Mouse (Mus musculus): ENCODE data around the gene Htr6. TPM values are rescaled to one million over a fixed set of nuclear protein-coding genes. Genes with fewer than 3 reads are reported as not detected.

The Htr6 gene
- polyA plus RNA-seq, 1 experiment, result 0.76 TPM

DNA sequence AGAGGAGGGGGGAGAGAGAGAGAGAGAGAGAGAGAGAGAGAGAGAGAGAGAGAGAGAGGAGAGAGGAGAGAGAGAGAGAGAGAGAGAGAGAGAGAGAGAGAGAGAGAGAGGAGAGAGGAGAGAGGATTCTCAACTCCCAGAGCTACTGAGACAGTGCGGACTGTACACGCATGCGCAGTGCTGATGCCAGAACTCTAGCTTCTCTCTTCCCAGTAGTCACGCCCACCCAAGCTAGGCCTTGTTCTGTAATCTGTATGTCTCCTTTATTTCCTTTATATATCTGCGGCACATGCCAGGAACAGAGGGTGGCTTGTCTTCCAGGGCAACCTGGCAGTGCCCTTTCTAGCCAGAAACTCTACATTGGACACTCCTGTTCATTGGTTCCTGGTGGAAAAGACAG lies 10.5 kb downstream of the Htr6 start:
- Histone ChIP-seq H3K4me1 (ENCODE audit: control insufficient read depth, insufficient read depth, insufficient read length, low read length) (peaks cover 3% of the 10 kb centered on the region; the same call in 1 of the 2 replicates), H3K27me3 (ENCODE audit: control insufficient read depth, insufficient read depth, low read length) (no peaks in the 10 kb centered on the region), H3K4me3 (ENCODE audit: low read depth, low read length) (no peak overlapping the region), H3K27ac (ENCODE audit: insufficient read depth, low read depth, low read length) (no peak overlapping the region), H3K36me3 (ENCODE audit: control insufficient read depth, insufficient read depth, low read length) (no peaks in the 10 kb centered on the region)
- 82% methylated on average over 5 of the region's 5 CpGs for WGBS
- no peak for TF ChIP-seq CTCF (IDR thresholded peaks at IDR 0.05; ENCODE audit: extremely low read depth, insufficient read length, insufficient replicate concordance, low read depth, low read length)
- no peak for TF ChIP-seq POLR2A (IDR thresholded peaks at IDR 0.05; ENCODE audit: low read depth, low read length)

DNA sequence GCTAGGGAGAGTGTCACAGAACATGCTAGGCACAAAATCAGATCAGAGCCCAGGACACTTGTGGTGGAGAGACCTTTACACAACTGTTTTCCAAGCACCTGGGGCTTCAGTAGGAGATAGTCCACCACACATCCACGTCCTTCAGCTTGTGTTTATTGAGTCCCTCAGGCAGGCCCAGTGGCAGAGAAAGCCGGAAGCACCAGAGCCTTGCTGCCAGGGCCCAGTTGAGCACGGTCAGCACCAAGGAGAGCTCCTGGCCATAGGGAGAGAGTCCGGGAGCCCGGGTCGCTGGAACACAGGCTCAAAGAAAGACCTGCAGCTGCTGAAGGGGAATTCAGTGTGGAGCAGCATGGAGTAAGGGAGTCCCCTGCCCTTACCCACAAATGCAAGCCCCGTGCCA lies 15.8 kb downstream of the Htr6 start:
- H3K4me1 ChIP-seq (ENCODE audit: control insufficient read depth, insufficient read depth, insufficient read length, low read length), result peaks cover 3% of the 10 kb centered on the region; the same call in 1 of the 2 replicates
- no peak overlapping the region for H3K4me3 ChIP-seq (ENCODE audit: low read depth, low read length)
- TF ChIP-seq CTCF (IDR thresholded peaks at IDR 0.05; ENCODE audit: extremely low read depth, insufficient read length, insufficient replicate concordance, low read depth, low read length), result no peak
- no peak for TF ChIP-seq POLR2A (IDR thresholded peaks at IDR 0.05; ENCODE audit: low read depth, low read length)
- no peak overlapping the region for H3K27ac ChIP-seq (ENCODE audit: insufficient read depth, low read depth, low read length)
- H3K27me3 ChIP-seq (ENCODE audit: control insufficient read depth, insufficient read depth, low read length), result no peaks in the 10 kb centered on the region
- peaks cover 20% of the 10 kb centered on the region for H3K36me3 ChIP-seq (ENCODE audit: control insufficient read depth, insufficient read depth, low read length)
- WGBS, result 14% methylated on average over 7 of the region's 7 CpGs

DNA sequence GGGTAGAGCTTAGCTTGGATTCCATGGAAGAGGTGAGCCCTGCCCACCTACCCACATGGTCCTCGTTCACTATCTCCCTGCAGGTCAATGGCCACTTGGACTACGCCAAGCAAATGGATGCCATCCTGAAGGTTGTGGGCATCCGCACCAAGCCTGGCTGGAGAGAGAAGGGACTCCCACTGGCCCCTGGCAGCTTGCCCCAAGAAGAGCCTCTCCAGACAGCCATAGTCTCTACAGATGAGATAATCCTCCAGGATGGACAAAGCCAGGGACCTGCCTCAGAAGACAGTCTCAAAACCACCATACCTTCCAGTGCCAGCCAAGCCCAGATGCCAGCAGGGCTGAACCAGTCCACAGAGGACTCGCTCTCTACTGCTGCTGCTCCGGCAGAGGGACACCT lies 17.3 kb downstream of the Htr6 start:
- TF ChIP-seq CTCF (IDR thresholded peaks at IDR 0.05; ENCODE audit: extremely low read depth, insufficient read length, insufficient replicate concordance, low read depth, low read length) (no peak), POLR2A (IDR thresholded peaks at IDR 0.05; ENCODE audit: low read depth, low read length) (no peak)
- Histone ChIP-seq H3K4me1 (ENCODE audit: control insufficient read depth, insufficient read depth, insufficient read length, low read length) (peaks cover 3% of the 10 kb centered on the region), H3K36me3 (ENCODE audit: control insufficient read depth, insufficient read depth, low read length) (peaks cover 26% of the 10 kb centered on the region), H3K4me3 (ENCODE audit: low read depth, low read length) (no peak overlapping the region), H3K27ac (ENCODE audit: insufficient read depth, low read depth, low read length) (no peak overlapping the region), H3K27me3 (ENCODE audit: control insufficient read depth, insufficient read depth, low read length) (no peaks in the 10 kb centered on the region)
- 92% methylated on average over 5 of the region's 5 CpGs for WGBS

DNA sequence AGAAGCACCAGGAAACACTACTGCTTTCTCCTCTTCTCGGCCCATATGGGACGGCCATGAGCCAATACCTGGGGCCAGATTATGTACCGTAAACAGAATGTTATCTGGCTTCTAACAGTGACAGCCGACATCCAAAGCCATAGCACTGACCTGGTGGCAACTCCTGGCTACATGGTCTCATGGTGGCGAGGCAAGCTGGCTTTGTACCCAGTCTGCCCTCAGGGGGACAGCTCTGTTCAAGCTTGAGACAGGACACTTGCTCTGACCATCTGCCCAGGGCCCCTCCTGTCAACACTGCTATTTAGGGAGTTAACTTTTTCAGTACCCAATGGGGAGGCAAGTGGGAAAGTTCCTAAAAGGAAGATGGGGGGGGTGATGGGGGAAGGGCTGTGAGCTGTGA lies 18.1 kb downstream of the Htr6 start:
- no peak overlapping the region for H3K4me3 ChIP-seq (ENCODE audit: low read depth, low read length)
- 76% methylated on average over 5 of the region's 5 CpGs for WGBS
- no peaks in the 10 kb centered on the region for H3K27me3 ChIP-seq (ENCODE audit: control insufficient read depth, insufficient read depth, low read length)
- no peak overlapping the region for H3K27ac ChIP-seq (ENCODE audit: insufficient read depth, low read depth, low read length)
- H3K4me1 ChIP-seq (ENCODE audit: control insufficient read depth, insufficient read depth, insufficient read length, low read length), result peaks cover 3% of the 10 kb centered on the region
- peaks cover 26% of the 10 kb centered on the region for H3K36me3 ChIP-seq (ENCODE audit: control insufficient read depth, insufficient read depth, low read length)
- TF ChIP-seq CTCF (IDR thresholded peaks at IDR 0.05; ENCODE audit: extremely low read depth, insufficient read length, insufficient replicate concordance, low read depth, low read length) (no peak), POLR2A (IDR thresholded peaks at IDR 0.05; ENCODE audit: low read depth, low read length) (no peak)

DNA sequence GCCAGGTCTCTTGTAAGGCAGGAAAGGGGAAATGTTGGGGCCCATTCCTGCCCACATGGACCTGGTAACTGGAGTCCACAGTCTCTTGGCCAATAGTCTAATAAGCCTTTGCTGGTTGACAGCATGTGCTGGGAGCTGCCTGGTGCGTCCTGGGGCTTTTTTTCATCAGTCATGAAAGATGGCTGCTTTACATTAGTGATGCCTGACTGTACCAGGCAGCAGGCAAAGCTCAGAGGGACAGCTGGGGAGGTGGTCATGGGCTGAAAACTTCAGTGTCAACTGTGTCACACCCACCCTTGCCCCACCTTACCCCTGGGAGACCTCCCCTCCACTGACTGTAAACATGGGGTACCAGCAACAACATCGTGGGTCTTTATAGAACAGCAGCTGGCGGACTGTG lies 19.6 kb downstream of the Htr6 start:
- Histone ChIP-seq H3K4me3 (ENCODE audit: low read depth, low read length) (no peak overlapping the region), H3K36me3 (ENCODE audit: control insufficient read depth, insufficient read depth, low read length) (peaks cover 26% of the 10 kb centered on the region), H3K27ac (ENCODE audit: insufficient read depth, low read depth, low read length) (no peak overlapping the region), H3K4me1 (ENCODE audit: control insufficient read depth, insufficient read depth, insufficient read length, low read length) (peaks cover 2% of the 10 kb centered on the region), H3K27me3 (ENCODE audit: control insufficient read depth, insufficient read depth, low read length) (no peaks in the 10 kb centered on the region)
- TF ChIP-seq POLR2A (IDR thresholded peaks at IDR 0.05; ENCODE audit: low read depth, low read length), result no peak
- TF ChIP-seq CTCF (IDR thresholded peaks at IDR 0.05; ENCODE audit: extremely low read depth, insufficient read length, insufficient replicate concordance, low read depth, low read length), result no peak
- 88% methylated on average over 3 of the region's 3 CpGs for WGBS

DNA sequence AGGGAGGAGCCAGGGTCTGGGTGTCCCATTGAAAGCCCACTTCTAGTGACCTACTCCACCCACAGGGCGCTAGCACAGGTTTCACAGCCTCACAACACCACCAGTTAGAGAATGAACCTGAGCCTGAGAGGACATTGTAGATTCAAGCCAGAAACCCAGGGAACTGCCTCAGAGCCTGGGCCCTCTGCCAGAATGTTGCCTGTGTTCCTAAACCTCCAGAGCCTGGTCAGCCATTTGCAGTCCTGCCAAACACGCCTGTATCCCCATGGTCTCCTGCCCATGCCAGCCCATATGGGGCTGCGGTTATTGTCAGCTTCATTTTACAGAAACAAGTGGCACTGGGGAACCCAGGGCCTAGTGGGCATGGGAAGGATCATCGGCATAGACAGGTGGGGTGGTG lies 20.0 kb downstream of the Htr6 start:
- 83% methylated on average over 4 of the region's 4 CpGs for WGBS
- Histone ChIP-seq H3K27me3 (ENCODE audit: control insufficient read depth, insufficient read depth, low read length) (no peaks in the 10 kb centered on the region), H3K4me1 (ENCODE audit: control insufficient read depth, insufficient read depth, insufficient read length, low read length) (peaks cover 2% of the 10 kb centered on the region), H3K36me3 (ENCODE audit: control insufficient read depth, insufficient read depth, low read length) (peaks cover 28% of the 10 kb centered on the region), H3K27ac (ENCODE audit: insufficient read depth, low read depth, low read length) (no peak overlapping the region), H3K4me3 (ENCODE audit: low read depth, low read length) (no peak overlapping the region)
- TF ChIP-seq POLR2A (IDR thresholded peaks at IDR 0.05; ENCODE audit: low read depth, low read length) (no peak), CTCF (IDR thresholded peaks at IDR 0.05; ENCODE audit: extremely low read depth, insufficient read length, insufficient replicate concordance, low read depth, low read length) (no peak)

- H3K36me3 ChIP-seq (ENCODE audit: control insufficient read depth, insufficient read depth, low read length), result peaks cover 28% of the 10 kb centered on the region
- no peak overlapping the region for H3K27ac ChIP-seq (ENCODE audit: insufficient read depth, low read depth, low read length)
- WGBS, result 82% methylated on average over 9 of the region's 9 CpGs
- H3K4me3 ChIP-seq (ENCODE audit: low read depth, low read length), result no peak overlapping the region
- TF ChIP-seq CTCF (IDR thresholded peaks at IDR 0.05; ENCODE audit: extremely low read depth, insufficient read length, insufficient replicate concordance, low read depth, low read length) (no peak), POLR2A (IDR thresholded peaks at IDR 0.05; ENCODE audit: low read depth, low read length) (no peak)
- no peaks in the 10 kb centered on the region for H3K27me3 ChIP-seq (ENCODE audit: control insufficient read depth, insufficient read depth, low read length)
- peaks cover 2% of the 10 kb centered on the region for H3K4me1 ChIP-seq (ENCODE audit: control insufficient read depth, insufficient read depth, insufficient read length, low read length)
These were observed 21.0 kb downstream of the Htr6 start for GRCm38 (mm10) chr4:139054300-139054923.

All from small intestine, adult 2 months (tissue).